In genomic region chr2:180444957-180445785, GRCm38 (mm10) we compare ENCODE assay signal across 16 mouse cellular contexts. TPM values are rescaled to one million over a fixed set of nuclear protein-coding genes. Genes with fewer than 3 reads are reported as not detected.
DNase-seq lines count a peak whose midpoint lies in the region; ATAC-seq and TF ChIP-seq lines count a peak whose summit lies in the region.
"Had no signal": no experiment of that assay in that cellular context is flagged by ENCODE, and none has a peak within 500 bp of the region (broad histone marks: within the 10 kb centered on the region; RNA-seq: fewer than 3 reads in every experiment).

No protein-coding gene starts in this region.

- H3K36me3 ChIP-seq in liver, postnatal 0 days (replicated peaks; ENCODE audit: insufficient read depth, low read length) = no peaks in the 10 kb centered on the region
- H3K36me3 ChIP-seq: forebrain, embryonic 12.5 days; hindbrain, embryonic 15.5 days; kidney, embryonic 15.5 days; liver, embryonic 15.5 days had no signal

- peak overlapping the region; percentile 64 for H3K27ac ChIP-seq in liver, postnatal 0 days (ENCODE audit: low read depth)
- H3K27ac ChIP-seq: forebrain, embryonic 12.5 days; gastrocnemius, adult 2 months; hindbrain, embryonic 15.5 days; kidney, embryonic 15.5 days; liver, embryonic 15.5 days had no signal

- H3K4me1 ChIP-seq in liver, postnatal 0 days (ENCODE audit: insufficient read depth) = peaks cover 19% of the 10 kb centered on the region
- H3K4me1 ChIP-seq: hindbrain, embryonic 15.5 days; liver, embryonic 15.5 days had no signal

- no peak overlapping the region for H3K4me2 ChIP-seq in liver, postnatal 0 days (ENCODE audit: low read depth, low read length)
- H3K4me2 ChIP-seq: forebrain, embryonic 12.5 days; hindbrain, embryonic 15.5 days; kidney, embryonic 15.5 days; liver, embryonic 15.5 days had no signal

- no peaks in the 10 kb centered on the region for H3K27me3 ChIP-seq in liver, postnatal 0 days (ENCODE audit: insufficient read depth, low read length)

- WGBS in liver, postnatal 0 days (ENCODE audit: insufficient replicate concordance) = 13% methylated on average over 8 of the region's 9 CpGs

- no peak for TF ChIP-seq EP300 in liver, postnatal 0 days (IDR thresholded peaks at IDR 0.05; ENCODE audit: low read depth)

- no peak for TF ChIP-seq CTCF in liver, postnatal 0 days (IDR thresholded peaks at IDR 0.05; ENCODE audit: low read depth)

- no peaks in the 10 kb centered on the region for H3K9me3 ChIP-seq in liver, postnatal 0 days (ENCODE audit: low read length)
- H3K9me3 ChIP-seq: forebrain, embryonic 12.5 days; hindbrain, embryonic 15.5 days; kidney, embryonic 15.5 days; liver, embryonic 15.5 days had no signal

- H3K9ac ChIP-seq in liver, postnatal 0 days (replicated peaks) = no peak overlapping the region
- H3K9ac ChIP-seq: forebrain, embryonic 12.5 days; hindbrain, embryonic 15.5 days; kidney, embryonic 15.5 days; liver, embryonic 15.5 days had no signal

- peak; percentile 57 for DNase-seq in liver, postnatal 0 days
- no peak for DNase-seq in liver
- peak; percentile 23 for DNase-seq in ES-CJ7 (ENCODE audit: low read depth, low spot score)
- peak; percentile 43 for DNase-seq in thymus, postnatal 14 days
- DNase-seq in heart, adult 8-10 months (ENCODE audit: low spot score) = no peak
- DNase-seq in lung, adult 18-20 months = no peak
- DNase-seq: cerebellum, adult 9-10 months; gastrocnemius, adult 2 months; layer of hippocampus, adult 9-11 months; left cerebral cortex, postnatal 4 days had no signal

- no peak overlapping the region for H3K4me3 ChIP-seq in liver, postnatal 0 days (ENCODE audit: low read depth, low read length)
- H3K4me3 ChIP-seq: forebrain, embryonic 12.5 days; gastrocnemius, adult 2 months; hindbrain, embryonic 15.5 days; kidney, embryonic 15.5 days; liver, embryonic 15.5 days had no signal

- 0 out of 2 replicates have a peak, but pooled peaks have one; percentile 23 for ATAC-seq in liver, postnatal 0 days
- ATAC-seq in common myeloid progenitor, adult 5-6 weeks (replicated peaks; ENCODE audit: low read depth, poor library complexity, severe bottlenecking) = peak; percentile 35

RNA-seq across cellular contexts. Expression of gene Slco4a1, which starts 10.9 kb away (rescaled TPM):
- 0.86 and 0.91 TPM in 2 replicates for polyA plus RNA-seq in liver, postnatal 0 days (2015; fragmentation: Nextera tagmentation; extraction: Ambion mirVana)
- total RNA-seq in common myeloid progenitor, adult 5-6 weeks (2017) = 5.9 and 12.5 TPM in 2 replicates
- under 1 TPM in 2 of 4 experiments, not detected in 2; 0.09 to 0.34 TPM for total RNA-seq in heart, adult 8-10 months (2022)

RNA-seq across cellular contexts. Expression of gene Ntsr1, which starts 54.6 kb away (rescaled TPM):
- not detected in 2 replicates for polyA plus RNA-seq in liver, postnatal 0 days (2015; fragmentation: Nextera tagmentation; extraction: Ambion mirVana)
- not detected in 2 replicates for total RNA-seq in common myeloid progenitor, adult 5-6 weeks (2017)
- not detected for total RNA-seq in heart, adult 8-10 months (2022)
- total RNA-seq: gastrocnemius, adult 2 months had no signal
- polyA plus RNA-seq: macrophage had no signal

Comparison
In these comparisons a context has a peak if more than half of its experiments do, and no peak if none do; other contexts are left out.
1. DNase-seq: peak in liver, postnatal 0 days (single experiment), ES-CJ7 (single experiment) and thymus, postnatal 14 days (single experiment); none in liver (single experiment), heart, adult 8-10 months (single experiment) and lung, adult 18-20 months (0 of 2).